Mouse (Mus musculus) spleen, adult 2 months (tissue): ENCODE measurements around the gene Snrpc.

Experiments used
- CTCF ChIP-seq: fragments of 200-500 bp; IDR thresholded peaks from 2 replicates; pipeline ENCODE4 v1.5.1; 2011; ENCODE audit warnings: mild to moderate bottlenecking, inconsistent platforms; ENCODE audit not compliant: insufficient read depth, insufficient read length, insufficient replicate concordance; ENCODE audit errors: extremely low read depth
- POLR2A ChIP-seq: fragments of 200-500 bp; IDR thresholded peaks from 2 replicates; pipeline ENCODE4 v1.6.1; 2011; ENCODE audit warnings: low read depth, low read length, inconsistent platforms

DNA sequence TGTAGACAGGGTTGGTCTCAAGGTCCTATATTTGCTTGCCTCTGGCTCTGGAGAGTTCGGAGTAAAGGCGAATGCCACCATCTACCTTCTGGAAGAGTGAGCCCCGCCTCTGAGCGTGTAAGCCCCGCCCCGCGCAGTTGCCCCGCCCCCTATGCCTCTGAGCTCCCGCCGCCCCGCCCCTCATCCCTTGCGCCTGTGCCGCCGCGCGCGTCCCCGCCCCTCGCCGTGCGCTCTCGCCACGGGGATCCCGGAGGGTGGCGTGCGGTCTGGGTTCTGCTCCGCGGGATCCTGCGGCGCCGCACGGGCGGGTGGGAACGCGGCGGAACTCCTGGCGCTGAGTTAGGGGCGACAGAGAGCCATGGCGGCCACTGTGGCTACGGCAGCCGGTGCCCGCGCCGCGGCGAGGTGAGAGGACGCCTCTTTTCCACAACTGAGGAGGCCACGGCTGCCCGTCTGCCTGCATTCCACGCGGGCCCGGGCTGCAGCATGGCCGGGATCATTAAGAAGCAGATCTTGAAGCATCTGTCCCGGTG lies 18.4 kb downstream of the Snrpc start, which contains the start of gene Uhrf1bp1:
- TF ChIP-seq CTCF (no peak), POLR2A (no peak)
